Mouse (Mus musculus): ENCODE data around the gene D330045A20Rik. TPM values are rescaled to one million over a fixed set of nuclear protein-coding genes. Genes with fewer than 3 reads are reported as not detected.

The D330045A20Rik gene
- polyA plus RNA-seq (2021; fragmentation: Nextera tagmentation): 0.20 and 0.47 TPM in 2 replicates
- long read RNA-seq, experiment 1, partial matches to known transcripts: 1 of 1 reads
- long read RNA-seq, experiment 1, other reads (novel, unspliced or antisense): 0 of 1 reads
- long read RNA-seq, experiment 2, partial matches to known transcripts: 0 of 1 reads
- long read RNA-seq, experiment 2, other reads (novel, unspliced or antisense): 0 of 1 reads

DNA sequence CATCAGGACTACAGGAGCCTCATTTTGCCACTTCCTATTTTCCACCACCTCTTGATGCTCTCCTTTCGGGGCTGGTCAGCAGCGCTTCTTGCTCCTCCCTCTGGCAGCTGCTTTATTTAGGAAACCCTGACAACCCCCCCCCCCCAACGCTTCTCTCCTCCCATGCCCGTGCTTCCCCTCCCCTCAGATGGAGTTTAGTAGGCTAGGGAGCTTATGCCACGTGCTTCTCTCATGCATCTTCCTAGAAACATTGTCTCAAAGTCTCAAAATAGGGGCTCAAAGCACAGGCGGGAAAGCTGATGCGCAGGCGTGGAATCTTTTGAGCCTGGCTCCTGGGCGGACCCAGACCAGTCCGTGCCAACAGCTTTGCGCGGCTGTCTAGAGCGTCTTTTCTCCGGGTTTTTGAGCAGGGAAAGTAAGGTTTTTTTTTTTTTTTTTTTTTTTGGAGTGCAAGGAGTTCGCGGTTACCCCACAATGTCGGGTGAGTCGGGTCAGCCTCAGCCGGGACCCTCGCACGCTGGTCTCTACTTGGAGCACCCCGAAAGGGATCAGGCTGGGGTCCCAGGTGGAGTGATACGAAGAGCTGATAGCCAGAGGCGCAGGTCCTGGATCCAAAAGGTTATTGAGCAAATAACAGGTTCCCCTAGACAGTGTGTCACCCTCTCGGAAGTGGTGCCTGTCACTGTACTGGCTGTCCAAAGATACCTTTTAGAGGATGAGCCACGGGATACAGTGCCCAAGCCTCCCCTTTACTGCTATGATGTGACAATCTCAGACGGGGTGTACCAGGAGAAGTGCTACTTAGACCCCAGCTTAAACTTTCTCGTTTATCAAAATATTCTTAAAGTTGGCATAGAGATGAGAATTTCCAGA is at the start of gene D330045A20Rik:
Gene D330045A20Rik (plus strand): TSS at position 346 of the 873 bp plus-strand sequence.

GRCm38 (mm10) chrX:139562925-139563461 is 82.8 kb downstream of the D330045A20Rik start, which contains the start of gene Rnf128:
Gene Rnf128, plus strand, starts transcription at chrX:139563316.

Other genes starting within 250 kb of the D330045A20Rik start
- gene Trap1a, start 146.7 kb upstream of the D330045A20Rik start, polyA plus RNA-seq (2021; fragmentation: Nextera tagmentation): not detected in 2 replicates
- 9.7 and 11.6 TPM in 2 replicates for gene Rnf128, start 82.9 kb downstream of the D330045A20Rik start, polyA plus RNA-seq (2021; fragmentation: Nextera tagmentation)
- 0.34 and 0.42 TPM in 2 replicates for gene Tbc1d8b, start 204.6 kb downstream of the D330045A20Rik start, polyA plus RNA-seq (2021; fragmentation: Nextera tagmentation)
- gene Gm15013, start 234.1 kb downstream of the D330045A20Rik start, polyA plus RNA-seq (2021; fragmentation: Nextera tagmentation): not detected in 2 replicates